Mouse (Mus musculus) cerebellum, adult 2 months (tissue): ENCODE measurements around the gene Sgpp1. TPM values are rescaled to one million over a fixed set of nuclear protein-coding genes. Genes with fewer than 3 reads are reported as not detected.
"Not testable (repeated sequence)": the region's sequence is repeated elsewhere in the genome, so short reads cannot be mapped to it uniquely, and the experiment has no call there.

ENCODE experiments used
- DNase-seq, 2 experiments: peaks; one replicate each; pipeline ENCODE4 v3.0.0; 2021
- H3K27ac ChIP-seq: fragments of 200-500 bp; 2 replicates; pipeline ENCODE4 v1.5.1; 2012; ENCODE audit warnings: low read length, control low read depth, inconsistent platforms; ENCODE audit not compliant: insufficient read depth
- H3K27me3 ChIP-seq: fragments of 200-500 bp; 2 replicates; pipeline ENCODE4 v1.6.1; 2012; ENCODE audit warnings: inconsistent platforms, mild to moderate bottlenecking, low read length, moderate library complexity; ENCODE audit not compliant: control insufficient read depth, insufficient read depth
- H3K4me1 ChIP-seq: fragments of 200-500 bp; 2 replicates; pipeline ENCODE4 v1.6.1; 2011; ENCODE audit warnings: low read length; ENCODE audit not compliant: control insufficient read depth, insufficient read depth
- H3K4me3 ChIP-seq: fragments of 200-500 bp; replicated peaks from 2 replicates; pipeline ENCODE3; 2011; ENCODE audit warnings: mild to moderate bottlenecking, low read depth, low read length, control low read depth; ENCODE audit not compliant: insufficient read depth
- CTCF ChIP-seq: fragments of 200-500 bp; IDR thresholded peaks from 2 replicates; pipeline ENCODE4 v1.5.1; 2011; ENCODE audit warnings: low read depth, mild to moderate bottlenecking, control low read depth, low read length, moderate library complexity, borderline replicate concordance; ENCODE audit not compliant: insufficient read depth
- POLR2A ChIP-seq: fragments of 200-500 bp; IDR thresholded peaks from 2 replicates; pipeline ENCODE4 v1.6.1; 2011; ENCODE audit warnings: low read length, control low read depth, borderline replicate concordance; ENCODE audit not compliant: insufficient read depth
- WGBS: fragments of 180-500 bp; shearing (Covaris S2); methylation state at CpG from one replicate; pipeline ENCODE4 v1.1.7; 2018; 5-methylcytosine and 5-hydroxymethylcytosine counted together
- polyA plus RNA-seq: library from polyadenylated mRNA; depleted of rRNA; stranded (reverse); fragments of >200 nt; gene quantifications from 2 replicates; pipeline ENCODE4 v1.2.3, GENCODE M21; 2012

The Sgpp1 gene
- polyA plus RNA-seq, 1 experiment = 39.9 TPM

GRCm38 (mm10) chr12:75702084-75702738, 33.3 kb downstream of the Sgpp1 start:
- TF ChIP-seq CTCF (no peak), POLR2A (no peak)
- H3K4me1 ChIP-seq = no peaks in the 10 kb centered on the region
- WGBS = 66% methylated on average over 14 of the region's 14 CpGs
- no peak overlapping the region for H3K4me3 ChIP-seq
- no peaks in the 10 kb centered on the region for H3K27me3 ChIP-seq
- DNase-seq = no peak
- H3K27ac ChIP-seq = no peak overlapping the region

GRCm38 (mm10) chr12:75701173-75702083, 34.1 kb downstream of the Sgpp1 start:
- no peak overlapping the region for H3K4me3 ChIP-seq
- H3K4me1 ChIP-seq = no peaks in the 10 kb centered on the region
- TF ChIP-seq POLR2A = no peak
- no peak for TF ChIP-seq CTCF
- no peaks in the 10 kb centered on the region for H3K27me3 ChIP-seq
- WGBS = 47% methylated on average over 21 of the region's 21 CpGs
- no peak for DNase-seq
- H3K27ac ChIP-seq = no peak overlapping the region

GRCm38 (mm10) chr12:75698692-75699091, 36.8 kb downstream of the Sgpp1 start:
- WGBS = 91% methylated on average over 3 of the region's 3 CpGs
- H3K27ac ChIP-seq = no peak overlapping the region
- H3K27me3 ChIP-seq = no peaks in the 10 kb centered on the region
- TF ChIP-seq CTCF = 0 out of 2 replicates have a peak, but pooled peaks have one; percentile 4
- TF ChIP-seq POLR2A = no peak
- DNase-seq = no peak
- no peak overlapping the region for H3K4me3 ChIP-seq
- H3K4me1 ChIP-seq = no peaks in the 10 kb centered on the region

- WGBS = 90% methylated on average over 1 of the region's 1 CpGs
- H3K4me1 ChIP-seq, H3K4me3 ChIP-seq, H3K27ac ChIP-seq, DNase-seq, H3K27me3 ChIP-seq: not testable (repeated sequence)
These were observed 39.7 kb downstream of the Sgpp1 start for GRCm38 (mm10) chr12:75695845-75696244.

GRCm38 (mm10) chr12:75689003-75689402, 46.5 kb downstream of the Sgpp1 start:
- WGBS = 81% methylated on average over 2 of the region's 2 CpGs
- H3K4me3 ChIP-seq = no peak overlapping the region
- DNase-seq = no peak
- H3K4me1 ChIP-seq = no peaks in the 10 kb centered on the region
- no peaks in the 10 kb centered on the region for H3K27me3 ChIP-seq
- no peak for TF ChIP-seq CTCF
- TF ChIP-seq POLR2A = no peak
- H3K27ac ChIP-seq = no peak overlapping the region

- H3K27me3 ChIP-seq = no peaks in the 10 kb centered on the region
- no peak for TF ChIP-seq POLR2A
- TF ChIP-seq CTCF = no peak
- H3K27ac ChIP-seq = no peak overlapping the region
- H3K4me3 ChIP-seq = no peak overlapping the region
- DNase-seq = no peak
- WGBS = 85% methylated on average over 4 of the region's 4 CpGs
- no peaks in the 10 kb centered on the region for H3K4me1 ChIP-seq
These were observed 48.2 kb downstream of the Sgpp1 start for GRCm38 (mm10) chr12:75687314-75687713.

GRCm38 (mm10) chr12:75684026-75684425, 51.5 kb downstream of the Sgpp1 start:
- not testable (repeated sequence) for H3K4me1 ChIP-seq, H3K27ac ChIP-seq, H3K27me3 ChIP-seq, DNase-seq, H3K4me3 ChIP-seq
- WGBS = 69% methylated on average over 4 of the region's 4 CpGs

GRCm38 (mm10) chr12:75683598-75683997, 51.9 kb downstream of the Sgpp1 start:
- 90% methylated on average over 4 of the region's 4 CpGs for WGBS
- no peak for TF ChIP-seq CTCF
- no peak for TF ChIP-seq POLR2A

More at GRCm38 (mm10) chr12:75683598-75683997, 51.9 kb downstream of the Sgpp1 start:
- Histone ChIP-seq H3K4me1 (no peaks in the 10 kb centered on the region), H3K27ac (no peak overlapping the region), H3K27me3 (no peaks in the 10 kb centered on the region), H3K4me3 (no peak overlapping the region)
- DNase-seq = no peak
